Comparison of ENCODE assay signal across 11 mouse cellular contexts in genomic region chr12:3872410-3873230, GRCm38 (mm10).
DNase-seq lines count a peak whose midpoint lies in the region; ATAC-seq lines count a peak whose summit lies in the region.
"Had no signal": no experiment of that assay in that cellular context is flagged by ENCODE, and none has a peak within 500 bp of the region (broad histone marks: within the 10 kb centered on the region; RNA-seq: fewer than 3 reads in every experiment).

No protein-coding gene starts in this region.

- H3K4me2 ChIP-seq in heart, embryonic 13.5 days: no peak overlapping the region
- H3K4me2 ChIP-seq in midbrain, embryonic 11.5 days: no peak overlapping the region
- H3K4me2 ChIP-seq: intestine, embryonic 15.5 days; limb, embryonic 12.5 days; midbrain, embryonic 15.5 days had no signal

- H3K9ac ChIP-seq in heart, embryonic 13.5 days: peak overlapping the region; percentile 44; the same call in 1 of the 2 replicates
- no peak overlapping the region for H3K9ac ChIP-seq in midbrain, embryonic 11.5 days (ENCODE audit: low read length)
- H3K9ac ChIP-seq: intestine, embryonic 15.5 days; limb, embryonic 12.5 days; midbrain, embryonic 15.5 days had no signal

- H3K27me3 ChIP-seq in heart, embryonic 13.5 days (replicated peaks): no peaks in the 10 kb centered on the region
- H3K27me3 ChIP-seq in midbrain, embryonic 10.5 days (ENCODE audit: low read depth, poor library complexity, severe bottlenecking): no peaks in the 10 kb centered on the region; the same call in 1 of the 2 replicates
- no peaks in the 10 kb centered on the region for H3K27me3 ChIP-seq in midbrain, embryonic 11.5 days (ENCODE audit: control insufficient read depth, insufficient read depth, low read length)
- H3K27me3 ChIP-seq: intestine, embryonic 15.5 days; limb, embryonic 12.5 days; midbrain, embryonic 15.5 days had no signal

- WGBS in heart, embryonic 13.5 days: 76% methylated on average over 9 of the region's 9 CpGs
- WGBS in midbrain, embryonic 10.5 days: 77% methylated on average over 9 of the region's 9 CpGs
- WGBS in midbrain, embryonic 11.5 days: 74% methylated on average over 9 of the region's 9 CpGs
- WGBS in macrophage (ENCODE audit: missing documents): 68% methylated on average over 9 of the region's 9 CpGs

- H3K9me3 ChIP-seq in heart, embryonic 13.5 days: no peaks in the 10 kb centered on the region
- no peaks in the 10 kb centered on the region for H3K9me3 ChIP-seq in midbrain, embryonic 10.5 days (replicated peaks)
- H3K9me3 ChIP-seq in midbrain, embryonic 11.5 days (ENCODE audit: control insufficient read depth, low read length): no peaks in the 10 kb centered on the region
- H3K9me3 ChIP-seq: intestine, embryonic 15.5 days; limb, embryonic 12.5 days; midbrain, embryonic 15.5 days had no signal

- ATAC-seq in heart, embryonic 13.5 days (ENCODE audit: extremely low read depth, insufficient number of reproducible peaks, low FRiP score, low TSS enrichment): no peak
- ATAC-seq in midbrain, embryonic 11.5 days (ENCODE audit: low FRiP score): no peak

- peaks cover 91% of the 10 kb centered on the region for H3K79me2 ChIP-seq in macrophage (ENCODE audit: inconsistent target)

- H3K4me3 ChIP-seq in heart, embryonic 13.5 days: no peak overlapping the region
- H3K4me3 ChIP-seq in midbrain, embryonic 10.5 days: no peak overlapping the region
- H3K4me3 ChIP-seq in midbrain, embryonic 11.5 days (ENCODE audit: low read depth, low read length): no peak overlapping the region
- H3K4me3 ChIP-seq in brown adipose tissue, adult 24 weeks (ENCODE audit: insufficient read depth, low read depth, low read length): no peak overlapping the region
- no peak overlapping the region for H3K4me3 ChIP-seq in macrophage (ENCODE audit: inconsistent target)
- H3K4me3 ChIP-seq: intestine, embryonic 15.5 days; limb, embryonic 12.5 days; midbrain, embryonic 15.5 days had no signal

- peaks cover 76% of the 10 kb centered on the region for H3K4me1 ChIP-seq in heart, embryonic 13.5 days
- H3K4me1 ChIP-seq in midbrain, embryonic 10.5 days: peaks cover 38% of the 10 kb centered on the region
- H3K4me1 ChIP-seq in midbrain, embryonic 11.5 days (ENCODE audit: control insufficient read depth, insufficient read depth, low read length): peaks cover 6% of the 10 kb centered on the region; the same call in 1 of the 2 replicates
- H3K4me1 ChIP-seq in brown adipose tissue, adult 24 weeks (ENCODE audit: control insufficient read depth, insufficient read depth, insufficient read length, low read length): peaks cover 32% of the 10 kb centered on the region

- intact Hi-C loops in heart, postnatal 10 days (cut with DNase I): loop anchor here (5.0 kb wide), 1 partner anchor 65 kb away; the partner anchor contains the start of gene Dnmt3a

- peaks cover 72% of the 10 kb centered on the region for H3K36me3 ChIP-seq in heart, embryonic 13.5 days
- peaks cover 28% of the 10 kb centered on the region; the same call in 1 of the 2 replicates for H3K36me3 ChIP-seq in midbrain, embryonic 10.5 days
- H3K36me3 ChIP-seq in midbrain, embryonic 11.5 days (ENCODE audit: control insufficient read depth, insufficient read depth, low read length): 0 out of 2 replicates have a peak, but pooled peaks cover 2% of the 10 kb centered on the region
- H3K36me3 ChIP-seq in macrophage (ENCODE audit: inconsistent target): peaks cover 30% of the 10 kb centered on the region; the same call in 1 of the 2 replicates
- H3K36me3 ChIP-seq: midbrain, embryonic 15.5 days had no signal

- H3K27ac ChIP-seq in heart, embryonic 13.5 days (replicated peaks): peak overlapping the region; percentile 67
- 0 out of 2 replicates have a peak overlapping the region, but pooled peaks have one; percentile 28 for H3K27ac ChIP-seq in midbrain, embryonic 10.5 days (replicated peaks)
- no peak overlapping the region for H3K27ac ChIP-seq in midbrain, embryonic 11.5 days (ENCODE audit: low read depth, low read length)
- peak overlapping the region; percentile 77 for H3K27ac ChIP-seq in brown adipose tissue, adult 24 weeks (replicated peaks; ENCODE audit: low read depth, low read length)
- H3K27ac ChIP-seq in macrophage: peak overlapping the region; percentile 99
- H3K27ac ChIP-seq: limb, embryonic 12.5 days had no signal

- DNase-seq in heart, postnatal 10 days: no peak
- no peak for DNase-seq in midbrain, embryonic 10.5 days (ENCODE audit: low spot score)
- DNase-seq in midbrain, embryonic 11.5 days (ENCODE audit: low spot score, missing footprints): no peak
- DNase-seq in Muller cell, postnatal 12 days (ENCODE audit: inconsistent ontology term): no peak
- no peak for DNase-seq in embryo, embryonic 10.5 days (ENCODE audit: low spot score)
